Mouse (Mus musculus) heart, embryonic 10.5 days (tissue): ENCODE measurements around the gene Sapcd1. TPM values are rescaled to one million over a fixed set of nuclear protein-coding genes. Genes with fewer than 3 reads are reported as not detected.

ENCODE experiments used
- DNase-seq: peaks from one replicate; pipeline ENCODE4 v3.0.0-alpha.2; 2017; ENCODE audit warnings: low spot score
- H3K27ac ChIP-seq: fragments of 300-500 bp; sonication (generic); 2 replicates; pipeline ENCODE4 v1.5.1; 2016; ENCODE audit warnings: mild to moderate bottlenecking
- H3K27me3 ChIP-seq: fragments of 300-500 bp; sonication (generic); 2 replicates; pipeline ENCODE4 v1.6.1; 2016; ENCODE audit warnings: mild to moderate bottlenecking; ENCODE audit not compliant: poor library complexity, insufficient read depth, severe bottlenecking
- H3K36me3 ChIP-seq: fragments of 300-500 bp; sonication (generic); 2 replicates; pipeline ENCODE4 v1.6.1; 2016; ENCODE audit warnings: mild to moderate bottlenecking, moderate library complexity
- H3K4me1 ChIP-seq: fragments of 300-500 bp; sonication (generic); 2 replicates; pipeline ENCODE4 v1.6.1; 2016; ENCODE audit warnings: mild to moderate bottlenecking
- H3K4me3 ChIP-seq: fragments of 300-500 bp; sonication (generic); 2 replicates; pipeline ENCODE4 v1.5.1; 2016; ENCODE audit warnings: mild to moderate bottlenecking, moderate library complexity
- H3K9me3 ChIP-seq: fragments of 300-500 bp; sonication (generic); 2 replicates; pipeline ENCODE4 v1.6.1; 2016; ENCODE audit warnings: mild to moderate bottlenecking, moderate library complexity
- WGBS: fragments of 180-500 bp; shearing (Covaris S2); methylation state at CpG from one replicate; pipeline ENCODE4 v1.1.7; 2016; 5-methylcytosine and 5-hydroxymethylcytosine counted together
- polyA plus RNA-seq: library from polyadenylated mRNA; unstranded; fragments of >200 nt; fragmentation: Nextera tagmentation; extraction: Ambion mirVana; gene quantifications from 2 replicates; pipeline ENCODE4 v1.2.1, GENCODE M21; 2016

Sapcd1 gene
- polyA plus RNA-seq, 1 experiment from 2014 or later = 4.0 TPM

- no peaks in the 10 kb centered on the region for H3K36me3 ChIP-seq
- DNase-seq = no peak
- peaks cover 29% of the 10 kb centered on the region for H3K4me1 ChIP-seq
- H3K27ac ChIP-seq = no peak overlapping the region
- H3K27me3 ChIP-seq = peaks cover 7% of the 10 kb centered on the region; the same call in 1 of the 2 replicates
- H3K4me3 ChIP-seq = no peak overlapping the region
- no peaks in the 10 kb centered on the region for H3K9me3 ChIP-seq
- WGBS = 75% methylated on average over 7 of the region's 7 CpGs
Observed at GRCm38 (mm10) chr17:35031880-35032279, 4.1 kb upstream of the Sapcd1 start.

GRCm38 (mm10) chr17:35031272-35031671 lies 3.5 kb upstream of the Sapcd1 start:
- no peak for DNase-seq
- Histone ChIP-seq H3K4me1 (peaks cover 34% of the 10 kb centered on the region), H3K9me3 (no peaks in the 10 kb centered on the region), H3K4me3 (no peak overlapping the region), H3K27ac (no peak overlapping the region), H3K36me3 (no peaks in the 10 kb centered on the region), H3K27me3 (peaks cover 7% of the 10 kb centered on the region; the same call in 1 of the 2 replicates)
- WGBS = 88% methylated on average over 11 of the region's 11 CpGs

- H3K4me3 ChIP-seq = no peak overlapping the region
- H3K36me3 ChIP-seq = no peaks in the 10 kb centered on the region
- peaks cover 7% of the 10 kb centered on the region; the same call in 1 of the 2 replicates for H3K27me3 ChIP-seq
- WGBS = 40% methylated on average over 19 of the region's 19 CpGs
- peak overlapping the region; percentile 42; the same call in 1 of the 2 replicates for H3K27ac ChIP-seq
- no peak for DNase-seq
- no peaks in the 10 kb centered on the region for H3K9me3 ChIP-seq
- H3K4me1 ChIP-seq = peaks cover 42% of the 10 kb centered on the region
Observed at GRCm38 (mm10) chr17:35029691-35030532, 2.1 kb upstream of the Sapcd1 start.

GRCm38 (mm10) chr17:35028315-35028714 lies 499 bp upstream of the Sapcd1 start:
- H3K27ac ChIP-seq = peak overlapping the region; percentile 23; the same call in 1 of the 2 replicates
- no peaks in the 10 kb centered on the region for H3K36me3 ChIP-seq
- peaks cover 58% of the 10 kb centered on the region for H3K4me1 ChIP-seq
- H3K9me3 ChIP-seq = no peaks in the 10 kb centered on the region
- no peak overlapping the region for H3K4me3 ChIP-seq
- no peak for DNase-seq
- H3K27me3 ChIP-seq = peaks cover 7% of the 10 kb centered on the region; the same call in 1 of the 2 replicates
- WGBS = 75% methylated on average over 2 of the region's 2 CpGs

GRCm38 (mm10) chr17:35026206-35026605 lies 1.6 kb downstream of the Sapcd1 start:
- WGBS = 80% methylated on average over 5 of the region's 5 CpGs
- Histone ChIP-seq H3K27me3 (no peaks in the 10 kb centered on the region), H3K9me3 (no peaks in the 10 kb centered on the region), H3K36me3 (no peaks in the 10 kb centered on the region), H3K27ac (peak overlapping the region; percentile 17), H3K4me3 (no peak overlapping the region), H3K4me1 (peaks cover 70% of the 10 kb centered on the region)
- no peak for DNase-seq

GRCm38 (mm10) chr17:35024691-35025488 lies 2.9 kb downstream of the Sapcd1 start:
- Histone ChIP-seq H3K4me1 (peaks cover 68% of the 10 kb centered on the region), H3K27ac (peak overlapping the region; percentile 77), H3K9me3 (no peaks in the 10 kb centered on the region), H3K27me3 (0 out of 2 replicates have a peak, but pooled peaks cover 6% of the 10 kb centered on the region), H3K4me3 (no peak overlapping the region), H3K36me3 (no peaks in the 10 kb centered on the region)
- WGBS = 67% methylated on average over 6 of the region's 10 CpGs
- DNase-seq = no peak

- DNase-seq = no peak
- 65% methylated on average over 13 of the region's 13 CpGs for WGBS
- no peaks in the 10 kb centered on the region for H3K9me3 ChIP-seq
- no peak overlapping the region for H3K4me3 ChIP-seq
- H3K36me3 ChIP-seq = no peaks in the 10 kb centered on the region
- 0 out of 2 replicates have a peak, but pooled peaks cover 6% of the 10 kb centered on the region for H3K27me3 ChIP-seq
- H3K4me1 ChIP-seq = peaks cover 62% of the 10 kb centered on the region
- peak overlapping the region; percentile 77 for H3K27ac ChIP-seq
Observed at GRCm38 (mm10) chr17:35024261-35024660, 3.6 kb downstream of the Sapcd1 start.

- Histone ChIP-seq H3K27me3 (0 out of 2 replicates have a peak, but pooled peaks cover 6% of the 10 kb centered on the region), H3K36me3 (no peaks in the 10 kb centered on the region), H3K4me3 (no peak overlapping the region; the same call in 1 of the 2 replicates), H3K4me1 (peaks cover 59% of the 10 kb centered on the region), H3K9me3 (no peaks in the 10 kb centered on the region), H3K27ac (peak overlapping the region; percentile 77)
- no peak for DNase-seq
- WGBS = 49% methylated on average over 4 of the region's 4 CpGs
Observed at GRCm38 (mm10) chr17:35023756-35024155, 4.1 kb downstream of the Sapcd1 start.

GRCm38 (mm10) chr17:35023221-35023620 lies 4.6 kb downstream of the Sapcd1 start:
- DNase-seq = no peak
- Histone ChIP-seq H3K9me3 (no peaks in the 10 kb centered on the region), H3K27me3 (0 out of 2 replicates have a peak, but pooled peaks cover 6% of the 10 kb centered on the region), H3K27ac (peak overlapping the region; percentile 77), H3K4me1 (peaks cover 57% of the 10 kb centered on the region), H3K36me3 (no peaks in the 10 kb centered on the region), H3K4me3 (no peak overlapping the region)
- 87% methylated on average over 5 of the region's 5 CpGs for WGBS

- H3K9me3 ChIP-seq = no peaks in the 10 kb centered on the region
- H3K4me3 ChIP-seq = no peak overlapping the region
- WGBS = 87% methylated on average over 8 of the region's 8 CpGs
- DNase-seq = no peak
- 0 out of 2 replicates have a peak, but pooled peaks cover 6% of the 10 kb centered on the region for H3K27me3 ChIP-seq
- peaks cover 55% of the 10 kb centered on the region for H3K4me1 ChIP-seq
- peak overlapping the region; percentile 81 for H3K27ac ChIP-seq
- no peaks in the 10 kb centered on the region for H3K36me3 ChIP-seq
Observed at GRCm38 (mm10) chr17:35022541-35023060, 5.2 kb downstream of the Sapcd1 start.

- Histone ChIP-seq H3K4me3 (0 out of 2 replicates have a peak overlapping the region, but pooled peaks have one; percentile 25), H3K4me1 (peaks cover 49% of the 10 kb centered on the region), H3K36me3 (peaks cover 4% of the 10 kb centered on the region), H3K27me3 (0 out of 2 replicates have a peak, but pooled peaks cover 6% of the 10 kb centered on the region), H3K27ac (peak overlapping the region; percentile 81), H3K9me3 (no peaks in the 10 kb centered on the region)
- 10% methylated on average over 6 of the region's 6 CpGs for WGBS
- DNase-seq = peak; percentile 90
Observed at GRCm38 (mm10) chr17:35021842-35022477, 5.9 kb downstream of the Sapcd1 start.

GRCm38 (mm10) chr17:35021163-35021808 lies 6.5 kb downstream of the Sapcd1 start:
- Histone ChIP-seq H3K4me3 (peak overlapping the region; percentile 42), H3K27ac (peak overlapping the region; percentile 81), H3K27me3 (0 out of 2 replicates have a peak, but pooled peaks cover 6% of the 10 kb centered on the region), H3K9me3 (no peaks in the 10 kb centered on the region), H3K4me1 (peaks cover 50% of the 10 kb centered on the region), H3K36me3 (peaks cover 11% of the 10 kb centered on the region)
- WGBS = 4% methylated on average over 17 of the region's 17 CpGs
- DNase-seq = peak; percentile 92
